Mouse (Mus musculus) kidney, adult 2 months (tissue): ENCODE data around the gene Tnrc18.

Experiments used
- CTCF ChIP-seq: fragments of 200-500 bp; conservative IDR thresholded peaks from 2 replicates; pipeline ENCODE4 v1.5.1; 2011; ENCODE audit warnings: low read depth, mild to moderate bottlenecking, control low read depth, low read length, moderate library complexity, mixed read lengths; ENCODE audit not compliant: insufficient read depth, insufficient read length
- POLR2A ChIP-seq: fragments of 200-500 bp; IDR thresholded peaks from one replicate; pipeline ENCODE4 v1.6.1; 2011; ENCODE audit warnings: low read depth, low read length, control low read depth

- TF ChIP-seq POLR2A: no peak
- no peak for TF ChIP-seq CTCF
These were observed 3.7 kb downstream of the Tnrc18 start for GRCm38 (mm10) chr5:142813722-142814111.
